Mouse (Mus musculus): ENCODE measurements at regions not wholly inside any gene's neighbourhood (a gene's known extent, or its start where the extent isn't known, plus 50 kb on each side); places are given as distances from the start of the nearest gene placed in this dataset.

GRCm38 (mm10) chr3:17772886-17773285 lies 175.3 kb upstream of the Cypt12 start:
- no peak for DNase-seq (ENCODE audit: low read depth)

DNA sequence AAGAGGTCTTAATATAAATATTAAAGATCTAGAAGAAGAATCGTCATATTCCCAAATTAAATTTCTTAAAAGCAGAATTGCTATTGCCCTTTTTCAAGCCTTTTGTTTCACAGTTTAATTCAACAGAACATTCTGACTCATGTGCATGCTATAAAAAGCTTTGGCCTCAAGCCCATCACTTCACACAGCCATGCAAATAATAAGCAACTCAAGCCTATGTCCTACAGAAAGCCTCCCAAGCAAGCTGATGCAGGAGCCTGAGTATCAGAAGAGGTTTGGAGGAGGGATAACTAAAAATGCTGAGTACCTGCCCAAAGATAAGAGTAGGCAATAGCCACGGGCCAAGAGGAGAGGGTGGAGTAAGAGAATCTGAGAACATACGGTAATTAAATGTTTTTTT lies 169.1 kb upstream of the Cypt12 start:
- no peak for DNase-seq (ENCODE audit: low read depth)

GRCm38 (mm10) chr3:17784076-17784475 lies 164.1 kb upstream of the Cypt12 start:
- no peak for DNase-seq (ENCODE audit: low read depth)

DNA sequence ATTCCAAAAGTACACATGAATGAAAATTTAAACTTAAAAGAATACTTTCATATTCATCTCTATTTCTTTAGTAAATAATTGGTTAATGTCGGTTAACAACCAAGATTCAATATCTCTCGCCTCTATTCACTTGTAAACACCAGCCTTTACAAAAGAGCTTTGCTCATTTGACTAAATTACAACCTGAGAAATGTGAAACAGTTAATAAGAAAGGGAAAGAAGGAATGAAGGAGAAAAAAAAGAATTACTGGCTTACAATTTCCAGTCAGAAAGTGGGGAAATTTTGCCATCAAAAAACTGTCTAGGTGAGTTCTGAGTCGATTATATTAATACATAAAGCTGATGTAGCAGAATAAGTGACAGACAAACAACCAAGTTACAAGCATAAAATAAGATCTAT lies 163.6 kb upstream of the Cypt12 start:
- no peak for DNase-seq (ENCODE audit: low read depth)

DNA sequence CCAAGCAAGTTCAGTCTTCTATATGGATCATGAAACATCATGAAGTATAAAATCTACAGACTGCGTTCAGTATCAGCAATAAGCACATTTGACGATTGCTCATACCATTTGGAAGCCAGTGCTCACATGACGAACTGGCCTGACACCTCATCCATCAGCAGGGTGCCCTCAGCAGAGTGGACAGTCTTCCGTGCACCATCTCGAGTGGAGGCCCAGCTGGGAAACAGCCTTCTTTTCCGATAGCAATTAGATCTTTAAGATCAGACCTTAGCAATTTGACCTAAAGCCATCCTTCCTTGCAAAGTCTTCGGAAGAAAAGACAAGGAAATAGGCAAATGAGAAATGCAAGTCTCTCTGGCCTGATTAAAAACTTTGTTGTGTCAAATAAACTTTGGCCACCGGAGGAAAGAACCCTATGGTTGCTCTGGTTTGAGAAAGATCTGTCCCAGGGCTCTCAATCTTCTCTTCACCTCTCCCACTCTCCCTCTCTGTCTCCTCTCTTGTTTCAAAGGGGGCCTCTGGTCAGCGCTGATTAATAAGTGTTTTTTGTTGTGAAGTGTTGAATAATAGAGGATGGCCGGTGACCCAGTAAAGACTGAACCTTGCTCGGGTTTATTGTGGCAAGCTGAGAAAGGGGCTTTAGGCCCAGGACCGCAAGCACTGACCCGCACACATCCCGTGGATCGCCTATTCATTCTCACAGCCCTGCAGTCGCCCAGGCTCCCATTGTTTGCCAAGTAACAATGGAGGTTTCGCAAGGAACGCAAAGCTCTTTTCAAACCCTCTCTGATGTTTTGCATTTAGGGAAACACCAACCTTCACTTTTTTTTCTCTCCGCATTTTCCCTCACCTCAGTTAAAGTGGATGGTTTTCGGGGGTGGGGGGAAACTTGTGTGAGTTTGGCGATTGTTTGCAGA lies 162.8 kb upstream of the Cypt12 start:
- no peak for DNase-seq (ENCODE audit: low read depth)

DNA sequence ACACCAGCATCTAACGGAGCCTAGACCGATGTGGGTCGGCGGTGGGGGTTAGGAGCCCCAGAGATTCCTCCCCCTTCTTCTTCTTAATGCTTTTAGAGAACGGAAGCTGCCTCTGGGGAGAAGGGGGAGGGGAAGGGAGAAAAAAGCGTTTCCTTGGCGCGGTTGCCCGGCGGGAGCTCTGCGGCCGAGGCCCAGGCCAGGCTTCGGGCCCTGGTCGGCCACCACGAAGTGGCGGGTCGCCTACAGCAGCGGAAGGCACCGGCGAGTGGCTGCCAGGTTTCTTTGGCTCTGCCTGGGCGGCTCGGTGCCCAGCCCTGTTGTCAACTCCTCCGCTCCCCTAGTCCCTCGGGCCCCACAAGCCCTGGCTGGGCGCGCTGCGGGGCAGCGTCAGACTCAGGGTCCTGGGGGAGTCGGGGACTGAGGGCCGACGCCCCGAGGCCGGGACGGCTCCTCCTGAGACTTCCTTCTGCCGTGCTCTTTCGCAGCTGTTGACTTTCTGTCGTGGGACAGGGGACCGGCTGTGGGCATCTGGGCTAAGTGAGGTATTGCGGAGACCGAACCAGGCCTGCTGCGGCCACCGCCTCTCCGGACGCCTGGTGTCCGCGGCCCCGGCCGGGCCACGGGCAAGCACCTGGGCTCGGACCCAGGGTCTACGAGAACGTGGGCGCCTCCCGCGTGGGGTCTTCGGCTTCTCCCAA lies 162.0 kb upstream of the Cypt12 start:
- DNase-seq (ENCODE audit: low read depth): no peak

GRCm38 (mm10) chr3:17786721-17787442 lies 161.3 kb upstream of the Cypt12 start:
- DNase-seq (ENCODE audit: low read depth): no peak

- DNase-seq (ENCODE audit: low read depth): no peak
Measured at GRCm38 (mm10) chr3:17787443-17788333, 160.5 kb upstream of the Cypt12 start.

DNA sequence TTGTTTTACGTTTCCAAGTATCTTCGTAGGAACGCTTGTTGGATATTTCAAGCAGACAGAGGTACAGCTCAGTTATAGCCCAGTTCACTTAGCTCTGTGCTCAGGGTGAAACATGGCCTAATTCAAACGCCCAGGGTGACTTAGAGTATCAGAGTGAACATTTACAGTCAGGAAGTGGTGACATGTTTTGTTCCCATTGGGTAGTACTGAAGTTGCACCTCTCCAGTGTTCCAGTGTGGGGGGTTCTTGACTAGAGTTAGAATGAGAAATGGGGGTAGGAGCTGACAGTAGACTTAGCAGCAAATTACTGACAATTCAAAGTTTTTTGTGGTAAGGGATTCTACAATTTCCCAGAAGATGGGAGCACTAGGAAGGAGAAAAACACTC lies 159.9 kb upstream of the Cypt12 start:
- DNase-seq (ENCODE audit: low read depth): no peak

- DNase-seq (ENCODE audit: low read depth): no peak
Measured at GRCm38 (mm10) chr3:17788778-17789299, 159.4 kb upstream of the Cypt12 start.

DNA sequence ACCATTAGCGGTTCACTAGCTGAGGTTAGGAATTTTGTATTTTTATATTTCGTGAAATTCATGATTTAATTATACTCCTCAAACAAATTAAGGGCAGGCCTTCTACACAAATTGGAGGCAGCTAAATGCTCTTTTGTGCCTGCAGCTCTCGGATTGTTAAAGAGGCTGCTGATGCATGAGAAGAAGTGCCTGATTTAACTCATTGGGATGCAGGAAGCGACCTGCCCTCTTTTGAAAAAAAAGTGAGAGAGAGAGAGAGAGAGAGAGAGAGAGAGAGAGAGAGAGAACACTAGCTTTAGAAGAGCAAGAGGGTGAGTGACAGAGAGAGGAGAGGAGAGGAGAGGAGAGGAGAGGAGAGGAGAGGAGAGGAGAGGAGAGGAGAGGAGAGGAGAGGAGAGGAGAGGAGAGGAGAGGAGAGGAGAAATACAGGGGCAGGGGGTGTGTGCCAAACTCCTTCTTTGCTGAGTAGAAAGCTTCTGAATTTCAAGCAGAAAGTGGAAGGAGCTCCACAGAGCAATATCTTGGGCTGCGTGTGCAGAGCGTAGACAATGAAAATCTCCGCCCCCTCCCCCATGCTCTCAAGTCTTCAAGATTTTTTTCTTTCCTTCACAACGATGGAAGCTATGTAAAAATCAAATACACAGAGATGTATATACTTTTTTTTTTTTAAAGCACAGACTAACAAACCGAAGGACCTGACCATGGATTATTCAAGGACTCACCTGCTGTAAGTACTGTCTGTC lies 158.6 kb upstream of the Cypt12 start:
- no peak for DNase-seq (ENCODE audit: low read depth)

GRCm38 (mm10) chr3:17790331-17790730 lies 157.9 kb upstream of the Cypt12 start:
- DNase-seq (ENCODE audit: low read depth): no peak

GRCm38 (mm10) chr3:17790816-17791215 lies 157.4 kb upstream of the Cypt12 start:
- DNase-seq (ENCODE audit: low read depth): no peak

- DNase-seq (ENCODE audit: low read depth): no peak
Measured at GRCm38 (mm10) chr3:17791381-17792320, 156.6 kb upstream of the Cypt12 start.

- no peak for DNase-seq (ENCODE audit: low read depth)
Measured at GRCm38 (mm10) chr3:17792537-17793039, 155.6 kb upstream of the Cypt12 start.

DNA sequence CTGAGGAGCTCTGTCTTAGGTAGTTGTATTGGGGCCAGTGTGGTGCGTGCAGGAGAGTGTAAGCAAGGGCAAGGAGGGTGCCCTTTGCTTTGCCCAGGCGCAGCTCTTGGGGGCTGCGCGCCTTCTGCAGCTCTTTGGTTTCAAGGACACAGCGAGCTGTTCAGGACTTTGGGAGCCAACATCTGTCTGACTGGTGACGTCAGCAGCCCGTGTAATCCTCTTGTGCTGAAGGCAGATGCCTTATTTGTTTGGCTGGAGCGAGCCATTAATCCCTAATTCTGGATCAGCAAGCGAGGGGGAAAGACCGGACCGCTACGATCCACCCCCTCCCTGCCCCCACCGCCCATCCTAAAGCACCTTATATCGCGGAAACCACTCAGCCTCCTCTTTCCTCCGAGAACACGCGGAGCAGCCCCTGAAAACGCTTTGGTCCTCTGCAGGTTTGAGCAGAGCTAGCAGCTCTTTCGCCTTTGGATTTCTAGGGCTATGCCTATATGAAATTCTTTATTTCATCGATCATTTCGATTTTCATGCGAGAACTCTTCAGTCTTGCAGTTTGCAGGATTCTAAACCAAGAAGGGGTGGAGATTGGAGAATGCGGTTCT lies 154.5 kb upstream of the Cypt12 start:
- no peak for DNase-seq (ENCODE audit: low read depth)

DNA sequence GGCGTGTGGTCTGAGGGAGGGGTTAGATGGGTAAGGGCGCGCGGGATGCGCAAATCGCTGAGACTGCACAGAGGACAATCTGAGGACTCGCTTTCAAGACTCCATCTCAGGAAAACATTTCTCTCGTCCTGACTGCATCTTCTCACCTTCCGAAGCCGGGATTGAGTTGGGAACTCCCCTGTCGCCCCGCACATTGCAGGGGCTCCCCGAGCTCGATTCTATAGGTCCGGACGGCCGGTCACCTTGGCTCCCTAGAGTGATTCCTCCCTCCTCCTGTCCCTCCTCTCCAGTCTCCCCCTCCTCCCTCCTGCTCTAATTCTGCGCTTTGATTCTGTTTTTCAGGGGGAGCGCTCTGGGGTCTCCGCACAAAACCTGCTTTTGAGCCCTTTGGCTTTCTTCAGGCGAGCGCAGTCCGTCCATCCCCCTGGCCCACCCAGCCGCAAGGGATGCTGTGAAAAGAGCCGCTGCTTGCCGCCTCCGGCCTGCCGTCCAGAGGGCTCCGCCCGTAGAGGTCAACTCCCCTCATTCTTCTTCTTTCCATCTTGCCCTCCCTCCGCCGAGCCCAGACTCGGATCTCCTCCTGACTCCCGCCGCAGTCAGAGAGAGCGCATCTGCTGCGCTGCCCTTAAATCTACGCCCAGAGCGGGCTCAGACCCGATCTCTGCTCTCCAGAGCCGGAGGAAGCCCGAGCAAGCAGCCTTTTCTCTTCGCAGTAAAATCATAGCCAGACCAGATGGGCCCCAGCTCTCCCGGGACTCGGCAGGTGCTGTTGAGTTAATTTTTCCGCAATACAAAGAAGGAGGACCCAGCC lies 153.8 kb upstream of the Cypt12 start:
- no peak for DNase-seq (ENCODE audit: low read depth)

All from c-Kit-positive CD71-positive TER-119-negative erythroid progenitor cells, embryonic 14.5 days (primary cell).